23 mouse cellular contexts compared by ENCODE assay signal in the genomic region with DNA sequence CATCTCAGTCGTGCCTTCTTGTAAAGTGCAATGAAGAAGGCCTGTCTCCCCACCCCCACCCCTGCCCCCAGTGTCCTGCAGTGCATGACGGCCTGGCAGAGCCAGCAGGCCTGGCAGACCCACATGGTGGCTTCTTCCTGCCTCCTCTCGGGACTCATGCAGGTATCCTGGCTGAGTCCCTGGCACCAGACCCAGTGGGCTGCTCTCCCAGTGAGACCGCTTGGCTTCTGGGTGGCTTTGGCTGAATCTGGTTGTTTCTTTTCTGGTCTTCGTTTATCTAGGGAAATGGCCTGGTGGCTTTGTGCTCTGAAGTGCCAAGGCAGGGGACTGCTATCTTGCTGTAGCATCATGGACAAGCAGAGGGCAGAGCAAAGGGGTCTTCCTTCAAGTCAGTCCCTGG.
DNase-seq lines count a peak whose midpoint lies in the region; ATAC-seq lines count a peak whose summit lies in the region.
"Had no signal": no experiment of that assay in that cellular context is flagged by ENCODE, and none has a peak within 500 bp of the region (broad histone marks: within the 10 kb centered on the region; RNA-seq: fewer than 3 reads in every experiment).

No protein-coding gene starts in this region.

- H3K27me3 ChIP-seq in hindbrain, embryonic 10.5 days (ENCODE audit: insufficient read depth, poor library complexity, severe bottlenecking) = peaks cover 63% of the 10 kb centered on the region
- H3K27me3 ChIP-seq in hindbrain, embryonic 13.5 days = peaks cover 18% of the 10 kb centered on the region
- peaks cover 21% of the 10 kb centered on the region for H3K27me3 ChIP-seq in midbrain, embryonic 12.5 days
- peaks cover 3% of the 10 kb centered on the region; the same call in 1 of the 2 replicates for H3K27me3 ChIP-seq in midbrain, embryonic 11.5 days (ENCODE audit: control insufficient read depth, insufficient read depth, low read length)
- no peaks in the 10 kb centered on the region for H3K27me3 ChIP-seq in forebrain, embryonic 16.5 days (replicated peaks; ENCODE audit: control insufficient read depth, insufficient read depth, low read length)

- H3K27ac ChIP-seq in hindbrain, embryonic 10.5 days = peak overlapping the region; percentile 87
- H3K27ac ChIP-seq in hindbrain, embryonic 13.5 days = no peak overlapping the region
- 0 out of 2 replicates have a peak overlapping the region, but pooled peaks have one; percentile 86 for H3K27ac ChIP-seq in midbrain, embryonic 12.5 days (replicated peaks)
- no peak overlapping the region; the same call in 1 of the 2 replicates for H3K27ac ChIP-seq in midbrain, embryonic 11.5 days (ENCODE audit: low read depth, low read length)
- no peak overlapping the region for H3K27ac ChIP-seq in forebrain, embryonic 16.5 days (ENCODE audit: low read length)
- H3K27ac ChIP-seq: forebrain, embryonic 15.5 days; hindbrain, embryonic 14.5 days; limb, embryonic 15.5 days; liver, embryonic 14.5 days; stomach, postnatal 0 days had no signal

- no peak for ATAC-seq in hindbrain, embryonic 13.5 days (ENCODE audit: low FRiP score)
- ATAC-seq in midbrain, embryonic 12.5 days (ENCODE audit: low FRiP score, low read depth) = no peak
- no peak for ATAC-seq in midbrain, embryonic 11.5 days (ENCODE audit: low FRiP score)
- no peak for ATAC-seq in forebrain, embryonic 16.5 days
- ATAC-seq: forebrain, embryonic 15.5 days; inflammation-experienced regulatory T-cells, adult 6 months had no signal

- H3K36me3 ChIP-seq in hindbrain, embryonic 10.5 days = peaks cover 10% of the 10 kb centered on the region; the same call in 1 of the 2 replicates
- H3K36me3 ChIP-seq in hindbrain, embryonic 13.5 days = no peaks in the 10 kb centered on the region
- H3K36me3 ChIP-seq in midbrain, embryonic 12.5 days = no peaks in the 10 kb centered on the region
- H3K36me3 ChIP-seq in midbrain, embryonic 11.5 days (ENCODE audit: control insufficient read depth, insufficient read depth, low read length) = no peaks in the 10 kb centered on the region
- no peaks in the 10 kb centered on the region for H3K36me3 ChIP-seq in forebrain, embryonic 16.5 days (ENCODE audit: control insufficient read depth, insufficient read depth)
- H3K36me3 ChIP-seq: embryonic facial prominence, embryonic 10.5 days; forebrain, embryonic 15.5 days; limb, embryonic 15.5 days had no signal

- H3K9me3 ChIP-seq in hindbrain, embryonic 10.5 days = no peaks in the 10 kb centered on the region
- H3K9me3 ChIP-seq in hindbrain, embryonic 13.5 days = no peaks in the 10 kb centered on the region
- H3K9me3 ChIP-seq in midbrain, embryonic 12.5 days = no peaks in the 10 kb centered on the region
- H3K9me3 ChIP-seq in midbrain, embryonic 11.5 days (ENCODE audit: control insufficient read depth, low read length) = no peaks in the 10 kb centered on the region
- no peaks in the 10 kb centered on the region for H3K9me3 ChIP-seq in forebrain, embryonic 16.5 days (ENCODE audit: control insufficient read depth, low read length)
- H3K9me3 ChIP-seq: embryonic facial prominence, embryonic 10.5 days; forebrain, embryonic 15.5 days; limb, embryonic 15.5 days had no signal

- no peak overlapping the region for H3K4me2 ChIP-seq in hindbrain, embryonic 13.5 days
- H3K4me2 ChIP-seq in midbrain, embryonic 12.5 days (replicated peaks) = no peak overlapping the region
- H3K4me2 ChIP-seq in midbrain, embryonic 11.5 days = no peak overlapping the region
- H3K4me2 ChIP-seq in forebrain, embryonic 16.5 days (ENCODE audit: low read length) = no peak overlapping the region
- H3K4me2 ChIP-seq: forebrain, embryonic 15.5 days; hindbrain, embryonic 14.5 days; limb, embryonic 15.5 days; lung, embryonic 14.5 days had no signal

- H3K4me1 ChIP-seq in hindbrain, embryonic 10.5 days (replicated peaks) = peaks cover 74% of the 10 kb centered on the region
- peaks cover 58% of the 10 kb centered on the region for H3K4me1 ChIP-seq in hindbrain, embryonic 13.5 days (replicated peaks)
- peaks cover 52% of the 10 kb centered on the region for H3K4me1 ChIP-seq in midbrain, embryonic 12.5 days
- peaks cover 38% of the 10 kb centered on the region for H3K4me1 ChIP-seq in midbrain, embryonic 11.5 days (ENCODE audit: control insufficient read depth, insufficient read depth, low read length)
- H3K4me1 ChIP-seq in forebrain, embryonic 16.5 days (replicated peaks; ENCODE audit: control insufficient read depth, insufficient read depth, low read length) = no peaks in the 10 kb centered on the region

- no peak for DNase-seq in hindbrain, embryonic 10.5 days (ENCODE audit: low spot score)
- no peak for DNase-seq in midbrain, embryonic 11.5 days (ENCODE audit: low spot score, missing footprints)
- peak; percentile 89 for DNase-seq in cerebellum, adult 9-11 months
- DNase-seq in layer of hippocampus, adult 11-12 months (ENCODE audit: low spot score) = no peak
- DNase-seq: adrenal gland, postnatal 36 days; gastrocnemius, postnatal 14 days; heart, adult 18-20 months; kidney, postnatal 4 days; layer of hippocampus, adult 9-11 months; lung, embryonic 14.5 days; lung, postnatal 36 days; right cerebral cortex, postnatal 14 days; thymus, adult 2 months had no signal

- no peak overlapping the region for H3K9ac ChIP-seq in hindbrain, embryonic 13.5 days
- H3K9ac ChIP-seq in midbrain, embryonic 12.5 days (replicated peaks) = no peak overlapping the region
- H3K9ac ChIP-seq in midbrain, embryonic 11.5 days (ENCODE audit: low read length) = no peak overlapping the region
- H3K9ac ChIP-seq in forebrain, embryonic 16.5 days (replicated peaks; ENCODE audit: low read depth, low read length) = no peak overlapping the region
- H3K9ac ChIP-seq: forebrain, embryonic 15.5 days; hindbrain, embryonic 14.5 days; limb, embryonic 15.5 days; liver, embryonic 14.5 days; lung, embryonic 14.5 days had no signal

- 60% methylated on average over 5 of the region's 5 CpGs for WGBS in hindbrain, embryonic 10.5 days
- 51% methylated on average over 5 of the region's 5 CpGs for WGBS in hindbrain, embryonic 13.5 days
- 63% methylated on average over 5 of the region's 5 CpGs for WGBS in midbrain, embryonic 12.5 days
- 62% methylated on average over 5 of the region's 5 CpGs for WGBS in midbrain, embryonic 11.5 days
- 63% methylated on average over 5 of the region's 5 CpGs for whole genome bisulfite sequencing in forebrain, embryonic 16.5 days

- H3K4me3 ChIP-seq in hindbrain, embryonic 10.5 days = no peak overlapping the region
- no peak overlapping the region for H3K4me3 ChIP-seq in hindbrain, embryonic 13.5 days
- no peak overlapping the region for H3K4me3 ChIP-seq in midbrain, embryonic 12.5 days
- H3K4me3 ChIP-seq in midbrain, embryonic 11.5 days (ENCODE audit: low read depth, low read length) = no peak overlapping the region
- no peak overlapping the region for H3K4me3 ChIP-seq in forebrain, embryonic 16.5 days (replicated peaks; ENCODE audit: low read length)
- H3K4me3 ChIP-seq: embryonic facial prominence, embryonic 10.5 days; forebrain, embryonic 15.5 days; limb, embryonic 15.5 days had no signal

Comparison
In these comparisons a context has a peak if more than half of its experiments do, and no peak if none do; other contexts are left out.
1. H3K27ac ChIP-seq: peak in hindbrain, embryonic 10.5 days (single experiment) and midbrain, embryonic 12.5 days (single experiment); none in hindbrain, embryonic 13.5 days (single experiment), midbrain, embryonic 11.5 days (single experiment) and forebrain, embryonic 16.5 days (single experiment).